Mouse (Mus musculus): ENCODE measurements around the gene Amh. TPM values are rescaled to one million over a fixed set of nuclear protein-coding genes. Genes with fewer than 3 reads are reported as not detected.
A peak's percentile ranks its signal among the peaks of the same experiment; 100 is the strongest.
"Not testable (repeated sequence)": the region's sequence is repeated elsewhere in the genome, so short reads cannot be mapped to it uniquely, and the experiment has no call there.

Gene Amh
- total and polyA plus RNA-seq, 2 experiments from 2014 or later, result 0.18 to 4.0 TPM

DNA sequence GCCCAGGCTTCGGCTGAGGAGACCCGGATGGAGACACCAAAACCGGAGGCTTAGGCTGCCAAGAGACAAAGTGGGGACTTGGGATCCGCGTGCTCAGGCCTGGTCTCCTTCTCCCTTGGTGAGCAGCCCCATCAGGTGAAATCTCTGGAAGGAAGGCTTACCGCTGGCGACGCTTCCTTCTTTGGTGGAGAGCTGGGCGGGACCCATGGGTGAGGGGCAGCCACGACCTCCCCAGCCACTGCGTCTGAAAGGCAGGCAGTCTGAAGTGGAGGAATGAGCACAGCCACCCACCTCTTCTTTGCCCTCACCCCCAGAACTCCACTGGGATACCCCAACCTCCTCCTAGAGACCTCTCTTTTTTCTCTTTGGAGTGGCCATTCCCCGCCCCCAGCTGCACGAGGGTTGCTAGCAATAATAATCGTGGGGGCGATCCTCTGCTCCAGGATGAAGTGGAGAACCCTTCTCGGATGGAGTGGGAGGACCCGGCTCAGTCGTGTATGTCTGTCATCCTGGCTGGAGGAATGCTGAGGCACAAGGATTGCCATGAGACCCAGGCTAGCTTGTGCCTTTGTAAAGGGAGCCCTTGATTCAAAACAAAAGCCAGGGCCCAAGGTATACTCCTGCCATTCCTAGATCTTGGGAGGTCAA lies 4.1 kb downstream of the Amh start:
- Histone ChIP-seq H3K9ac (replicated peaks; ENCODE audit: low read depth, low read length) (peak overlapping the region; percentile 31; the same call in 1 of the 2 replicates), H3K27me3 (ENCODE audit: control insufficient read depth, insufficient read depth, low read length) (no peaks in the 10 kb centered on the region), H3K4me2 (ENCODE audit: low read depth, low read length) (peak overlapping the region; percentile 95), H3K9me3 (replicated peaks; ENCODE audit: control insufficient read depth, low read length) (no peaks in the 10 kb centered on the region), H3K4me3 (ENCODE audit: low read depth, low read length) (no peak overlapping the region), H3K4me1 (ENCODE audit: control insufficient read depth, insufficient read depth) (peaks cover 35% of the 10 kb centered on the region; the same call in 1 of the 2 replicates), H3K27ac (ENCODE audit: low read depth) (no peak overlapping the region), H3K36me3 (replicated peaks; ENCODE audit: control insufficient read depth, insufficient read depth, low read length) (peaks cover 8% of the 10 kb centered on the region)
- TF ChIP-seq CTCF (IDR thresholded peaks at IDR 0.05; ENCODE audit: low read depth), result no peak
- TF ChIP-seq EP300 (IDR thresholded peaks at IDR 0.05; ENCODE audit: low read depth), result no peak
- DNase-seq (ENCODE audit: low spot score), result no peak
- no peak for ATAC-seq (ENCODE audit: insufficient read depth, low read depth)
- 9% methylated on average over 18 of the region's 18 CpGs for WGBS

GRCm38 (mm10) chr10:80810084-80810483 lies 5.0 kb downstream of the Amh start:
- Histone ChIP-seq H3K4me2 (ENCODE audit: low read depth, low read length) (peak overlapping the region; percentile 54), H3K27ac (ENCODE audit: low read depth) (no peak overlapping the region), H3K4me1 (ENCODE audit: control insufficient read depth, insufficient read depth) (peaks cover 35% of the 10 kb centered on the region; the same call in 1 of the 2 replicates), H3K36me3 (replicated peaks; ENCODE audit: control insufficient read depth, insufficient read depth, low read length) (no peaks in the 10 kb centered on the region), H3K9ac (replicated peaks; ENCODE audit: low read depth, low read length) (peak overlapping the region; percentile 40; the same call in 1 of the 2 replicates), H3K9me3 (replicated peaks; ENCODE audit: control insufficient read depth, low read length) (no peaks in the 10 kb centered on the region), H3K27me3 (ENCODE audit: control insufficient read depth, insufficient read depth, low read length) (no peaks in the 10 kb centered on the region), H3K4me3 (ENCODE audit: low read depth, low read length) (peak overlapping the region; percentile 21; the same call in 1 of the 2 replicates)
- ATAC-seq (ENCODE audit: insufficient read depth, low read depth) (no peak), DNase-seq (ENCODE audit: low spot score) (no peak)
- TF ChIP-seq EP300 (IDR thresholded peaks at IDR 0.05; ENCODE audit: low read depth) (no peak), CTCF (IDR thresholded peaks at IDR 0.05; ENCODE audit: low read depth) (no peak)
- WGBS, result 6% methylated on average over 19 of the region's 20 CpGs

GRCm38 (mm10) chr10:80812391-80813041 lies 7.5 kb downstream of the Amh start:
- H3K36me3 ChIP-seq (replicated peaks; ENCODE audit: control insufficient read depth, insufficient read depth, low read length), result no peaks in the 10 kb centered on the region
- H3K27ac ChIP-seq (ENCODE audit: low read depth), result no peak overlapping the region
- ATAC-seq (ENCODE audit: insufficient read depth, low read depth) (no peak), DNase-seq (ENCODE audit: low spot score) (no peak)
- 0 out of 2 replicates have a peak, but pooled peaks cover 25% of the 10 kb centered on the region for H3K4me1 ChIP-seq (ENCODE audit: control insufficient read depth, insufficient read depth)
- TF ChIP-seq CTCF (IDR thresholded peaks at IDR 0.05; ENCODE audit: low read depth) (no peak), EP300 (IDR thresholded peaks at IDR 0.05; ENCODE audit: low read depth) (no peak)
- no peaks in the 10 kb centered on the region for H3K9me3 ChIP-seq (replicated peaks; ENCODE audit: control insufficient read depth, low read length)
- no peaks in the 10 kb centered on the region for H3K27me3 ChIP-seq (ENCODE audit: control insufficient read depth, insufficient read depth, low read length)
- no peak overlapping the region for H3K4me3 ChIP-seq (ENCODE audit: low read depth, low read length)
- peak overlapping the region; percentile 36; the same call in 1 of the 2 replicates for H3K9ac ChIP-seq (replicated peaks; ENCODE audit: low read depth, low read length)
- WGBS, result 36% methylated on average over 5 of the region's 5 CpGs
- no peak overlapping the region for H3K4me2 ChIP-seq (ENCODE audit: low read depth, low read length)

- no peaks in the 10 kb centered on the region for H3K9me3 ChIP-seq (replicated peaks; ENCODE audit: control insufficient read depth, low read length)
- 82% methylated on average over 4 of the region's 4 CpGs for WGBS
- no peak within 1 kb of the TSS for H3K4me3 ChIP-seq (ENCODE audit: low read depth, low read length)
- peak within 1 kb of the TSS; percentile 36; the same call in 1 of the 2 replicates for H3K9ac ChIP-seq (replicated peaks; ENCODE audit: low read depth, low read length)
- no peaks in the 10 kb centered on the region for H3K36me3 ChIP-seq (replicated peaks; ENCODE audit: control insufficient read depth, insufficient read depth, low read length)
- DNase-seq (ENCODE audit: low spot score) (no peak), ATAC-seq (ENCODE audit: insufficient read depth, low read depth) (no peak)
- no peak within 1 kb of the TSS for H3K27ac ChIP-seq (ENCODE audit: low read depth)
- no peak for TF ChIP-seq EP300 (IDR thresholded peaks at IDR 0.05; ENCODE audit: low read depth)
- no peak for TF ChIP-seq CTCF (IDR thresholded peaks at IDR 0.05; ENCODE audit: low read depth)
- no peaks in the 10 kb centered on the region for H3K27me3 ChIP-seq (ENCODE audit: control insufficient read depth, insufficient read depth, low read length)
- no peak within 1 kb of the TSS for H3K4me2 ChIP-seq (ENCODE audit: low read depth, low read length)
- H3K4me1 ChIP-seq (ENCODE audit: control insufficient read depth, insufficient read depth), result 0 out of 2 replicates have a peak, but pooled peaks cover 19% of the 10 kb centered on the region
Measured at GRCm38 (mm10) chr10:80813366-80813765, 8.3 kb downstream of the Amh start, which contains the start of gene Jsrp1. TSS of gene Jsrp1 (minus strand) at chr10:80813498.

DNA sequence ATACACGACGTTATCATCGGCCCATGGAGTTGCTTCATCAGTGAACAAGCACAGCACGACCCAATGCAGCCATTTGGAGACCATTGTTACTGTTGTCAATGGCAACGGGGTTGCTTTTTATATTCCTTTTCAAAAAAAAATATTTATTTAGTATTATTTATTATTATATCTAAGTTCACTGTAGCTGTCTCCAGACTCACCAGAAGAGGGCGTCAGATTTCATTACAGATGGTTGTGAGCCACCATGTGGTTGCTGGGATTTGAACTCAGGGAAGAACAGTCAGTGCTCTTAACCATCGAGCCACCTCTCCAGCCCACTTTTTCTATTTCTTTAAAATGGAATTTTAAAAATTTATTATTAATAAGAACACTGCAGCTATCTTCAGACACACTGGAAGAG lies 9.8 kb downstream of the Amh start:
- H3K9ac ChIP-seq (replicated peaks; ENCODE audit: low read depth, low read length), result no peak overlapping the region
- WGBS, result 56% methylated on average over 7 of the region's 7 CpGs
- no peak overlapping the region for H3K27ac ChIP-seq (ENCODE audit: low read depth)
- DNase-seq (ENCODE audit: low spot score) (no peak), ATAC-seq (ENCODE audit: insufficient read depth, low read depth) (no peak)
- no peak overlapping the region for H3K4me3 ChIP-seq (ENCODE audit: low read depth, low read length)
- no peak overlapping the region for H3K4me2 ChIP-seq (ENCODE audit: low read depth, low read length)
- no peaks in the 10 kb centered on the region for H3K9me3 ChIP-seq (replicated peaks; ENCODE audit: control insufficient read depth, low read length)
- TF ChIP-seq EP300 (IDR thresholded peaks at IDR 0.05; ENCODE audit: low read depth) (no peak), CTCF (IDR thresholded peaks at IDR 0.05; ENCODE audit: low read depth) (0 out of 2 replicates have a peak, but pooled peaks have one; percentile 5)
- no peaks in the 10 kb centered on the region for H3K36me3 ChIP-seq (replicated peaks; ENCODE audit: control insufficient read depth, insufficient read depth, low read length)
- H3K4me1 ChIP-seq (ENCODE audit: control insufficient read depth, insufficient read depth), result 0 out of 2 replicates have a peak, but pooled peaks cover 8% of the 10 kb centered on the region
- H3K27me3 ChIP-seq (ENCODE audit: control insufficient read depth, insufficient read depth, low read length), result no peaks in the 10 kb centered on the region

DNA sequence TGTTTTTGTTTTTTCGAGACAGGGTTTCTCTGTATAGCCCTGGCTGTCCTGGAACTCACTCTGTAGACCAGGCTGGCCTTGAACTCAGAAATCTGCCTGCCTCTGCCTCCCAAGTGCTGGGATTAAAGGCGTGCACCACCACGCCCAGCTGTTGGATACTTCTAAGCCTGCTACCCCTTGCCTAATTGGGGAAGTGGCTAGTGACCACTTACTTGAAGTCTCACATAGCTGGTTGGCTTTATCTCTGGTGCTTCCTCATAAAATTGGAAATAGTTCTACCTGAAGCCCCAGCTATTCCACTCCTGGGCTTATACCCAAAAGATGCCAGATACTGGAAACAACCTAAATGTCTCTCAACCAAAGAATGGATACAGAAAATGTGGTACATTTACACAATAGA lies 11.3 kb downstream of the Amh start:
- H3K4me3 ChIP-seq (ENCODE audit: low read depth, low read length); H3K9ac ChIP-seq (replicated peaks; ENCODE audit: low read depth, low read length); H3K4me1 ChIP-seq (ENCODE audit: control insufficient read depth, insufficient read depth); H3K27me3 ChIP-seq (ENCODE audit: control insufficient read depth, insufficient read depth, low read length); H3K4me2 ChIP-seq (ENCODE audit: low read depth, low read length); ATAC-seq (ENCODE audit: insufficient read depth, low read depth); H3K36me3 ChIP-seq (replicated peaks; ENCODE audit: control insufficient read depth, insufficient read depth, low read length); H3K27ac ChIP-seq (ENCODE audit: low read depth); H3K9me3 ChIP-seq (replicated peaks; ENCODE audit: control insufficient read depth, low read length); DNase-seq (ENCODE audit: low spot score): not testable (repeated sequence)
- WGBS, result 88% methylated on average over 3 of the region's 3 CpGs

Data from heart, postnatal 0 days (tissue).